Mouse (Mus musculus): ENCODE measurements around the gene Tubgcp6. TPM values are rescaled to one million over a fixed set of nuclear protein-coding genes. Genes with fewer than 3 reads are reported as not detected.

Tubgcp6 gene
- polyA plus RNA-seq, 1 experiment, result 21.1 TPM

GRCm38 (mm10) chr15:89067609-89068008, 55.3 kb downstream of the Tubgcp6 start:
- Histone ChIP-seq H3K4me1 (ENCODE audit: control insufficient read depth, insufficient read depth, low read length) (no peaks in the 10 kb centered on the region), H3K36me3 (ENCODE audit: control insufficient read depth, insufficient read depth, low read length, poor library complexity, severe bottlenecking) (no peaks in the 10 kb centered on the region), H3K27me3 (ENCODE audit: control insufficient read depth, insufficient read depth, low read length, poor library complexity, severe bottlenecking) (no peaks in the 10 kb centered on the region), H3K27ac (ENCODE audit: insufficient read depth, low read length) (no peak overlapping the region), H3K9me3 (replicated peaks; ENCODE audit: control insufficient read depth, insufficient read depth, low read length, poor library complexity, severe bottlenecking) (no peaks in the 10 kb centered on the region), H3K4me3 (ENCODE audit: low read depth, low read length) (peak overlapping the region; percentile 29), H3K9ac (ENCODE audit: low read depth, poor library complexity, severe bottlenecking) (no peak overlapping the region)
- TF ChIP-seq POLR2A (IDR thresholded peaks at IDR 0.05; ENCODE audit: insufficient read depth, low read length) (no peak), EP300 (IDR thresholded peaks at IDR 0.05; ENCODE audit: insufficient read depth, low read depth, low read length) (no peak)

- H3K4me3 ChIP-seq (ENCODE audit: low read depth, low read length), result no peak overlapping the region
- H3K36me3 ChIP-seq (ENCODE audit: control insufficient read depth, insufficient read depth, low read length, poor library complexity, severe bottlenecking), result no peaks in the 10 kb centered on the region
- no peaks in the 10 kb centered on the region for H3K27me3 ChIP-seq (ENCODE audit: control insufficient read depth, insufficient read depth, low read length, poor library complexity, severe bottlenecking)
- H3K4me1 ChIP-seq (ENCODE audit: control insufficient read depth, insufficient read depth, low read length), result no peaks in the 10 kb centered on the region
- no peak overlapping the region for H3K9ac ChIP-seq (ENCODE audit: low read depth, poor library complexity, severe bottlenecking)
- no peak overlapping the region for H3K27ac ChIP-seq (ENCODE audit: insufficient read depth, low read length)
- TF ChIP-seq CTCF (IDR thresholded peaks at IDR 0.05; ENCODE audit: low read depth, low read length) (no peak), EP300 (IDR thresholded peaks at IDR 0.05; ENCODE audit: insufficient read depth, low read depth, low read length) (no peak), POLR2A (IDR thresholded peaks at IDR 0.05; ENCODE audit: insufficient read depth, low read length) (no peak)
- H3K9me3 ChIP-seq (replicated peaks; ENCODE audit: control insufficient read depth, insufficient read depth, low read length, poor library complexity, severe bottlenecking), result no peaks in the 10 kb centered on the region
Measured at GRCm38 (mm10) chr15:89064891-89065290, 58.0 kb downstream of the Tubgcp6 start.

DNA sequence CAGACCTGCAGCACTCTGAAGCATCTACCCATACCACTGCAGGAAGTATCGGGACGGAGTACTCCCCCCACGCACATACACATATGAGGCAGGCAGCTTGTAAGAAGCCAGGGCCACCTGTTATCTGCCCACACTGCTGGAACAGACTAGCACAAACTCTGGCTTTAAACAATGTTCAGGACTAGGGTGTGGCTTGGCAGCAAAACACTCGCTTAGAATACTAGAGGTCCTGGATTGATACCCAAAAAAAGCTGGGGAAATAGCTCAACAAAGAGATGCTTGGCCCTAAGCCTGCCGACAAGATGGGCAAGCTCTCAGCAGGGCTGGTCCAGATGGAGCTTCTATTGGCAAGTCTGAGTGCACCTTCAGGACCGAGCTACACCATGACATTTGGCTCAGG, 59.4 kb downstream of the Tubgcp6 start:
- no peak overlapping the region for H3K4me3 ChIP-seq (ENCODE audit: low read depth, low read length)
- H3K27ac ChIP-seq (ENCODE audit: insufficient read depth, low read length), result no peak overlapping the region
- H3K9ac ChIP-seq (ENCODE audit: low read depth, poor library complexity, severe bottlenecking), result no peak overlapping the region
- H3K9me3 ChIP-seq (replicated peaks; ENCODE audit: control insufficient read depth, insufficient read depth, low read length, poor library complexity, severe bottlenecking), result no peaks in the 10 kb centered on the region
- TF ChIP-seq EP300 (IDR thresholded peaks at IDR 0.05; ENCODE audit: insufficient read depth, low read depth, low read length) (no peak), CTCF (IDR thresholded peaks at IDR 0.05; ENCODE audit: low read depth, low read length) (no peak), POLR2A (IDR thresholded peaks at IDR 0.05; ENCODE audit: insufficient read depth, low read length) (no peak)
- no peaks in the 10 kb centered on the region for H3K36me3 ChIP-seq (ENCODE audit: control insufficient read depth, insufficient read depth, low read length, poor library complexity, severe bottlenecking)
- H3K4me1 ChIP-seq (ENCODE audit: control insufficient read depth, insufficient read depth, low read length), result peaks cover 2% of the 10 kb centered on the region
- H3K27me3 ChIP-seq (ENCODE audit: control insufficient read depth, insufficient read depth, low read length, poor library complexity, severe bottlenecking), result no peaks in the 10 kb centered on the region

DNA sequence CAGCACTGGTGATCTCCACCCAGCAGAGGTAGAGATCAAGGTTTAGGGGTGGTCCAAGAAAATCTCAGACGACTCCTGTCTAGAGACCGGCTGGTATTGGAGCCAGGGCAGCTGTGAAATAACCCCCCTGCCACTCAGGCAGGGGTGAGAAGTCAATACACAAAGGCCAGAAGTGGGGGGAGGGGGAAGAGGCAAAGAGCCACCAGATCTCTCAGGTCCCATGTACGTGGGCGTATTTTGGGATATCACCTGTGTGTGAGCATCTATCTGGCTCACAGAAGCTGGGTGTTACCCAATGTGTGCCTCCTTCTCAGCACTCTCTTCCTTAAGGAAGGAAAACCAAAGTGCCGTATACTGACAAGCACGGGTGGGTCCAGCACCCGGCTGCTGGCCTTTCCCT, 59.9 kb downstream of the Tubgcp6 start:
- Histone ChIP-seq H3K27ac (ENCODE audit: insufficient read depth, low read length) (no peak overlapping the region), H3K9ac (ENCODE audit: low read depth, poor library complexity, severe bottlenecking) (no peak overlapping the region), H3K4me1 (ENCODE audit: control insufficient read depth, insufficient read depth, low read length) (peaks cover 2% of the 10 kb centered on the region), H3K36me3 (ENCODE audit: control insufficient read depth, insufficient read depth, low read length, poor library complexity, severe bottlenecking) (no peaks in the 10 kb centered on the region), H3K27me3 (ENCODE audit: control insufficient read depth, insufficient read depth, low read length, poor library complexity, severe bottlenecking) (peaks cover 2% of the 10 kb centered on the region; the same call in 1 of the 2 replicates), H3K9me3 (replicated peaks; ENCODE audit: control insufficient read depth, insufficient read depth, low read length, poor library complexity, severe bottlenecking) (no peaks in the 10 kb centered on the region), H3K4me3 (ENCODE audit: low read depth, low read length) (no peak overlapping the region)
- TF ChIP-seq POLR2A (IDR thresholded peaks at IDR 0.05; ENCODE audit: insufficient read depth, low read length) (no peak), CTCF (IDR thresholded peaks at IDR 0.05; ENCODE audit: low read depth, low read length) (no peak), EP300 (IDR thresholded peaks at IDR 0.05; ENCODE audit: insufficient read depth, low read depth, low read length) (no peak)

DNA sequence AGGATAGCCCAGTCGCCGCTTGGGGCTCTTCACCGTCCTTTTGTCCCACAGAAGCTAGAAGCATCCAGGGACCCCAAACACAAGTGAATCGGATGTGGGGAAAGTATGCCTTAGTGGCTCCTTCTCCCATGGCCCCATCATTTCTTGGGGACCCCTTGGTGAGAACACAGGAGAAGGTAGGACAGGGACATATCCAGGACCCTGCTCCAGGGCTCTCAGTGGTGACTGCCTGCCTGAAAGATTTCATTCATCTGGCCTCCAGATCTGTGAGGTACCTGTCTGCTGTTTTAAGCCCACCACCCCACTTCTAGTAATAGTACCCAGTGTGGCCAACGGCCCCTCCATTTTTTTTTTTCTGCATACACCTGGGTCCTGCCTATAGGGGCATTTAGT, 60.4 kb downstream of the Tubgcp6 start:
- Histone ChIP-seq H3K27me3 (ENCODE audit: control insufficient read depth, insufficient read depth, low read length, poor library complexity, severe bottlenecking) (peaks cover 2% of the 10 kb centered on the region; the same call in 1 of the 2 replicates), H3K27ac (ENCODE audit: insufficient read depth, low read length) (no peak overlapping the region)

DNA sequence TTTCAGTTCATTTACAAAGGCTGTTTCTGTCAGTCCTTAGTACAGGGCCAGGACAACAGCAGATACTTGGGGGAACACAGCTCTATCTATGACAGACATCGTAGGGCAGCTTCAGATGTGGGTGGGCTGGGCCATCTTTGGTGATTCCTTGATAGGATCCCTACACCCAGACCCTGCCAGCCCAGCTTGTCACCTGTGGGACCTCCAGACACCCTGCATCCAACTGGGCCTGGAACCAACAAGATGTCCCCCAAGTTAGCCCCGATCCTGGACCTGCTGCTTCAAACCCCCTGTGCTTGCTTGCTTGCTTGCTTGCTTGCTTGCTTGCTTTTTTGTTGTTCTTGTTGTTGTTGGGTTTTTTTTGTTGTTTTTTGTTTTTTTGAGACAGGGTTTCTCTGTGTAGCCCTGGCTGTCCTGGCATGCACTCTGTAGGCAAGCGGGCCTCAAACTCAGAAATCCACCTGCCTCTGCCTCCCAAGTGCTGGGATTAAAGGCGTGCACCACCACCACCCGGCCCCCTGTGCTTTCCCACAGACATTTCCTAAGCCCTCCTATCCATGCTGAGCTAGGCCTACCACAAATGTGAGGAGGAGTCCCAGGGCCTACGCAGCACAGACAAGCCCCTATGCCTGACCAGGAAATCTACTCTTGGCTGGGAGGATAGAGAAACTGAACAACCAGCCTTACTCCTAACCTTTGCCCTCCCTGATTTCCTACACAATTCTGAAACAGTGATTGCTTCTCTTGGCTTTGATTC, 61.0 kb downstream of the Tubgcp6 start:
- H3K27me3 ChIP-seq (ENCODE audit: control insufficient read depth, insufficient read depth, low read length, poor library complexity, severe bottlenecking), result peaks cover 2% of the 10 kb centered on the region; the same call in 1 of the 2 replicates
- H3K9me3 ChIP-seq (replicated peaks; ENCODE audit: control insufficient read depth, insufficient read depth, low read length, poor library complexity, severe bottlenecking), result no peaks in the 10 kb centered on the region
- peaks cover 2% of the 10 kb centered on the region for H3K4me1 ChIP-seq (ENCODE audit: control insufficient read depth, insufficient read depth, low read length)
- no peak overlapping the region for H3K27ac ChIP-seq (ENCODE audit: insufficient read depth, low read length)
- TF ChIP-seq POLR2A (IDR thresholded peaks at IDR 0.05; ENCODE audit: insufficient read depth, low read length) (no peak), EP300 (IDR thresholded peaks at IDR 0.05; ENCODE audit: insufficient read depth, low read depth, low read length) (no peak), CTCF (IDR thresholded peaks at IDR 0.05; ENCODE audit: low read depth, low read length) (no peak)
- no peak overlapping the region for H3K9ac ChIP-seq (ENCODE audit: low read depth, poor library complexity, severe bottlenecking)
- H3K36me3 ChIP-seq (ENCODE audit: control insufficient read depth, insufficient read depth, low read length, poor library complexity, severe bottlenecking), result no peaks in the 10 kb centered on the region
- H3K4me3 ChIP-seq (ENCODE audit: low read depth, low read length), result no peak overlapping the region

More for the DNA sequence above, 60.4 kb downstream of the Tubgcp6 start:
- peaks cover 2% of the 10 kb centered on the region for H3K4me1 ChIP-seq (ENCODE audit: control insufficient read depth, insufficient read depth, low read length)
- TF ChIP-seq CTCF (IDR thresholded peaks at IDR 0.05; ENCODE audit: low read depth, low read length) (no peak), EP300 (IDR thresholded peaks at IDR 0.05; ENCODE audit: insufficient read depth, low read depth, low read length) (no peak), POLR2A (IDR thresholded peaks at IDR 0.05; ENCODE audit: insufficient read depth, low read length) (no peak)
- H3K9ac ChIP-seq (ENCODE audit: low read depth, poor library complexity, severe bottlenecking), result no peak overlapping the region
- H3K4me3 ChIP-seq (ENCODE audit: low read depth, low read length), result no peak overlapping the region
- no peaks in the 10 kb centered on the region for H3K9me3 ChIP-seq (replicated peaks; ENCODE audit: control insufficient read depth, insufficient read depth, low read length, poor library complexity, severe bottlenecking)
- no peaks in the 10 kb centered on the region for H3K36me3 ChIP-seq (ENCODE audit: control insufficient read depth, insufficient read depth, low read length, poor library complexity, severe bottlenecking)

All from ES-Bruce4 (cell line).